Mouse (Mus musculus) erythroblast, embryonic 14.5 days (primary cell): ENCODE measurements around the gene Arpp19. TPM values are rescaled to one million over a fixed set of nuclear protein-coding genes. Genes with fewer than 3 reads are reported as not detected.

Experiments used
- H3K27me3 ChIP-seq: 2 replicates; pipeline ENCODE4 v1.6.1; 2012; ENCODE audit warnings: inconsistent platforms; ENCODE audit not compliant: control insufficient read depth
- H3K36me3 ChIP-seq: 2 replicates; pipeline ENCODE4 v1.6.1; 2012; ENCODE audit warnings: mild to moderate bottlenecking, inconsistent platforms; ENCODE audit not compliant: control insufficient read depth
- H3K4me1 ChIP-seq: 2 replicates; pipeline ENCODE4 v1.6.1; 2012; ENCODE audit warnings: inconsistent platforms; ENCODE audit not compliant: control insufficient read depth
- H3K4me3 ChIP-seq: replicated peaks from 2 replicates; pipeline ENCODE3; 2012; ENCODE audit warnings: moderate library complexity, mild to moderate bottlenecking, inconsistent platforms
- H3K9me3 ChIP-seq: 2 replicates; pipeline ENCODE4 v1.6.1; 2012; ENCODE audit warnings: low read length, inconsistent platforms, mixed read lengths; ENCODE audit not compliant: control insufficient read depth
- GATA1 ChIP-seq: IDR thresholded peaks from 2 replicates; pipeline ENCODE4 v1.6.1; 2012; ENCODE audit warnings: low read length, inconsistent platforms, mixed read lengths
- TAL1 ChIP-seq: IDR thresholded peaks from 3 replicates; pipeline ENCODE4 v1.6.1; 2012; ENCODE audit warnings: low read length, inconsistent platforms, mixed read lengths
- polyA plus RNA-seq: library from polyadenylated mRNA; stranded (reverse); fragments of >175 nt; gene quantifications from 2 replicates; pipeline ENCODE4 v1.2.3, GENCODE M21; 2012

Arpp19 gene
- polyA plus RNA-seq, 1 experiment = 10.8 TPM

- Histone ChIP-seq H3K4me1 (no peaks in the 10 kb centered on the region), H3K27me3 (no peaks in the 10 kb centered on the region), H3K9me3 (no peaks in the 10 kb centered on the region), H3K36me3 (no peaks in the 10 kb centered on the region), H3K4me3 (no peak overlapping the region)
- TF ChIP-seq TAL1 (no peak), GATA1 (no peak)
Observed at GRCm38 (mm10) chr9:75087823-75088222, 50.4 kb downstream of the Arpp19 start.

- Histone ChIP-seq H3K36me3 (no peaks in the 10 kb centered on the region), H3K4me1 (no peaks in the 10 kb centered on the region), H3K27me3 (no peaks in the 10 kb centered on the region), H3K4me3 (no peak overlapping the region), H3K9me3 (no peaks in the 10 kb centered on the region)
- TF ChIP-seq GATA1 (no peak), TAL1 (no peak)
Observed at GRCm38 (mm10) chr9:75089285-75089684, 51.9 kb downstream of the Arpp19 start.

GRCm38 (mm10) chr9:75092134-75092533 lies 54.7 kb downstream of the Arpp19 start:
- Histone ChIP-seq H3K9me3 (no peaks in the 10 kb centered on the region), H3K27me3 (no peaks in the 10 kb centered on the region)
- TF ChIP-seq GATA1 (no peak), TAL1 (no peak)

GRCm38 (mm10) chr9:75094762-75095161 lies 57.3 kb downstream of the Arpp19 start:
- no peaks in the 10 kb centered on the region for H3K4me1 ChIP-seq
- H3K36me3 ChIP-seq = no peaks in the 10 kb centered on the region
- TF ChIP-seq GATA1 (no peak), TAL1 (no peak)
- no peaks in the 10 kb centered on the region for H3K9me3 ChIP-seq
- no peak overlapping the region for H3K4me3 ChIP-seq
- H3K27me3 ChIP-seq = no peaks in the 10 kb centered on the region

More at GRCm38 (mm10) chr9:75092134-75092533, 54.7 kb downstream of the Arpp19 start:
- Histone ChIP-seq H3K4me1 (no peaks in the 10 kb centered on the region), H3K4me3 (no peak overlapping the region), H3K36me3 (no peaks in the 10 kb centered on the region)

- Histone ChIP-seq H3K36me3 (no peaks in the 10 kb centered on the region), H3K4me3 (no peak overlapping the region), H3K9me3 (no peaks in the 10 kb centered on the region), H3K4me1 (no peaks in the 10 kb centered on the region), H3K27me3 (no peaks in the 10 kb centered on the region)
- TF ChIP-seq GATA1 (no peak), TAL1 (no peak)
Observed at GRCm38 (mm10) chr9:75098937-75099336, 61.5 kb downstream of the Arpp19 start.

- no peak overlapping the region for H3K4me3 ChIP-seq
- H3K27me3 ChIP-seq = no peaks in the 10 kb centered on the region
- no peaks in the 10 kb centered on the region for H3K36me3 ChIP-seq
- H3K4me1 ChIP-seq = no peaks in the 10 kb centered on the region
- no peak for TF ChIP-seq GATA1
- no peak for TF ChIP-seq TAL1
- H3K9me3 ChIP-seq = no peaks in the 10 kb centered on the region
Observed at GRCm38 (mm10) chr9:75100157-75100781, 62.9 kb downstream of the Arpp19 start.

GRCm38 (mm10) chr9:75102131-75102530 lies 64.7 kb downstream of the Arpp19 start:
- H3K9me3 ChIP-seq = no peaks in the 10 kb centered on the region
- H3K27me3 ChIP-seq = no peaks in the 10 kb centered on the region
- H3K4me3 ChIP-seq = no peak overlapping the region
- H3K36me3 ChIP-seq = no peaks in the 10 kb centered on the region
- no peak for TF ChIP-seq TAL1
- TF ChIP-seq GATA1 = no peak
- H3K4me1 ChIP-seq = no peaks in the 10 kb centered on the region

Other genes starting within 250 kb of the Arpp19 start
- 0.01 TPM in 1 of 2 replicates, not detected in the other for gene Onecut1, start 175.7 kb upstream of the Arpp19 start, polyA plus RNA-seq
- not detected in 2 replicates for gene Fam214a, start 84.7 kb upstream of the Arpp19 start, polyA plus RNA-seq
- 0.05 and 0.08 TPM in 2 replicates for gene Myo5a, start 33.4 kb downstream of the Arpp19 start, polyA plus RNA-seq
- gene Myo5c, start 194.4 kb downstream of the Arpp19 start, polyA plus RNA-seq = not detected in 2 replicates